Mouse (Mus musculus) intestine, embryonic 16.5 days (tissue): ENCODE measurements around the gene Ank2. TPM values are rescaled to one million over a fixed set of nuclear protein-coding genes. Genes with fewer than 3 reads are reported as not detected.
A peak's percentile ranks its signal among the peaks of the same experiment; 100 is the strongest.

Experiments used
- ATAC-seq: fragments of 200-750 bp; cut with Nextera tagmentation; 2 replicates; pipeline ENCODE4 v1.8.0; 2017; ENCODE audit warnings: moderate TSS enrichment, moderate library complexity
- H3K27ac ChIP-seq: fragments of 300-500 bp; sonication (generic); 2 replicates; pipeline ENCODE4 v1.5.1; 2014; ENCODE audit warnings: mild to moderate bottlenecking, low read length
- H3K27me3 ChIP-seq: fragments of 300-500 bp; sonication (generic); replicated peaks from 2 replicates; pipeline ENCODE4 v1.6.1; 2014; ENCODE audit warnings: low read length, control low read depth, mixed read lengths; ENCODE audit not compliant: control insufficient read depth, insufficient read depth
- H3K36me3 ChIP-seq: fragments of 300-500 bp; sonication (generic); 2 replicates; pipeline ENCODE4 v1.6.1; 2014; ENCODE audit warnings: low read length, control low read depth; ENCODE audit not compliant: control insufficient read depth, insufficient read depth
- H3K4me1 ChIP-seq: fragments of 300-500 bp; sonication (generic); 2 replicates; pipeline ENCODE4 v1.6.1; 2014; ENCODE audit warnings: low read length, control low read depth, mixed read lengths; ENCODE audit not compliant: control insufficient read depth, insufficient read depth
- H3K4me2 ChIP-seq: fragments of 300-500 bp; sonication (generic); 2 replicates; pipeline ENCODE4 v1.6.1; 2014; ENCODE audit warnings: low read depth, low read length, control low read depth
- H3K4me3 ChIP-seq: fragments of 300-500 bp; sonication (generic); 2 replicates; pipeline ENCODE4 v1.5.1; 2014; ENCODE audit warnings: mild to moderate bottlenecking, low read length
- H3K9ac ChIP-seq: fragments of 300-500 bp; sonication (generic); 2 replicates; pipeline ENCODE4 v1.6.1; 2014; ENCODE audit warnings: low read depth, low read length
- H3K9me3 ChIP-seq: fragments of 300-500 bp; sonication (generic); 2 replicates; pipeline ENCODE4 v1.6.1; 2016; ENCODE audit warnings: low read length, control low read depth; ENCODE audit not compliant: control insufficient read depth
- WGBS: fragments of 180-500 bp; shearing (Covaris S2); extraction: QIAGEN DNeasy Blood & Tissue Kit; methylation state at CpG from one replicate; pipeline ENCODE4 v1.1.7; 2014; 5-methylcytosine and 5-hydroxymethylcytosine counted together
- polyA plus RNA-seq: library from polyadenylated mRNA; unstranded; fragments of >200 nt; fragmentation: Nextera tagmentation; extraction: Ambion mirVana; gene quantifications from 2 replicates; pipeline ENCODE4 v1.2.1, GENCODE M21; 2015

Ank2 gene
- polyA plus RNA-seq, 1 experiment from 2014 or later: 15.8 TPM

- ATAC-seq: peak; percentile 97
- H3K4me2 ChIP-seq: peak overlapping the region; percentile 70
- H3K4me1 ChIP-seq: peaks cover 10% of the 10 kb centered on the region
- H3K27ac ChIP-seq: no peak overlapping the region
- peak overlapping the region; percentile 34 for H3K4me3 ChIP-seq
- H3K9me3 ChIP-seq: no peaks in the 10 kb centered on the region
- peak overlapping the region; percentile 25; the same call in 1 of the 2 replicates for H3K9ac ChIP-seq
- no peaks in the 10 kb centered on the region for H3K36me3 ChIP-seq
- 4% methylated on average over 26 of the region's 26 CpGs for WGBS
- no peaks in the 10 kb centered on the region for H3K27me3 ChIP-seq
Measured at GRCm38 (mm10) chr3:127225799-127226730, 273.1 kb downstream of the Ank2 start.

- ATAC-seq: peak; percentile 27
Measured at GRCm38 (mm10) chr3:127225167-127225798, 273.9 kb downstream of the Ank2 start.

GRCm38 (mm10) chr3:127224315-127225166 is 274.6 kb downstream of the Ank2 start:
- Histone ChIP-seq H3K4me1 (peaks cover 10% of the 10 kb centered on the region), H3K27me3 (no peaks in the 10 kb centered on the region), H3K9ac (no peak overlapping the region), H3K27ac (no peak overlapping the region), H3K36me3 (no peaks in the 10 kb centered on the region), H3K4me2 (no peak overlapping the region), H3K9me3 (no peaks in the 10 kb centered on the region), H3K4me3 (no peak overlapping the region)
- WGBS: 61% methylated on average over 13 of the region's 13 CpGs
- ATAC-seq: no peak

More at GRCm38 (mm10) chr3:127225167-127225798, 273.9 kb downstream of the Ank2 start:
- peak overlapping the region; percentile 34 for H3K4me3 ChIP-seq
- no peaks in the 10 kb centered on the region for H3K36me3 ChIP-seq
- 12% methylated on average over 16 of the region's 16 CpGs for WGBS
- peak overlapping the region; percentile 70 for H3K4me2 ChIP-seq
- no peaks in the 10 kb centered on the region for H3K9me3 ChIP-seq
- no peaks in the 10 kb centered on the region for H3K27me3 ChIP-seq
- peak overlapping the region; percentile 25; the same call in 1 of the 2 replicates for H3K9ac ChIP-seq
- peaks cover 10% of the 10 kb centered on the region for H3K4me1 ChIP-seq
- no peak overlapping the region for H3K27ac ChIP-seq

- WGBS: 90% methylated on average over 2 of the region's 2 CpGs
- H3K27me3 ChIP-seq: no peaks in the 10 kb centered on the region
- no peak overlapping the region for H3K4me3 ChIP-seq
- H3K36me3 ChIP-seq: no peaks in the 10 kb centered on the region
- ATAC-seq: no peak
- no peaks in the 10 kb centered on the region for H3K9me3 ChIP-seq
- H3K4me2 ChIP-seq: no peak overlapping the region
- no peak overlapping the region for H3K27ac ChIP-seq
- H3K4me1 ChIP-seq: peaks cover 10% of the 10 kb centered on the region
- no peak overlapping the region for H3K9ac ChIP-seq
Measured at GRCm38 (mm10) chr3:127222086-127222485, 277.1 kb downstream of the Ank2 start.

DNA sequence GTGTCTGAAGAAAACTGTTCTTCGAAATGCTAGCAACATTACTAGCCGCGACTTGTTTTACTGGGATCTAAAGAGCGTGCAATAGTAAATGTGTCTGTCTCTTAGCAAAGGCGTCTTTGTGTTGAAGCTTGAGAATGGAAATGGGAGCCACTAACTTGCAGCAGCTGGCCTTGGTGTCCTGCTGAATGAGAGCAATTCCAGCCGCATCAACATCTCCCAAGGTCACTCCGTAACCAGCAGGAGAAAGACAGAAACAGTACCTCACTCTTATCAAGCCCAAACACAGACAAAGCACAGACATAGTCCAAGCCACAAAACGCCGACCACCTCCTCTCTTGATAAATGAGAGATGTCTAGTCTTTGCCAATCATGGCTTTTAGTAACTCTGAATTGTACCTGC is 278.3 kb downstream of the Ank2 start:
- Histone ChIP-seq H3K36me3 (no peaks in the 10 kb centered on the region), H3K27me3 (no peaks in the 10 kb centered on the region), H3K9me3 (no peaks in the 10 kb centered on the region), H3K4me1 (peaks cover 5% of the 10 kb centered on the region), H3K27ac (no peak overlapping the region), H3K9ac (no peak overlapping the region), H3K4me3 (no peak overlapping the region), H3K4me2 (no peak overlapping the region)
- no peak for ATAC-seq
- 85% methylated on average over 9 of the region's 9 CpGs for WGBS

DNA sequence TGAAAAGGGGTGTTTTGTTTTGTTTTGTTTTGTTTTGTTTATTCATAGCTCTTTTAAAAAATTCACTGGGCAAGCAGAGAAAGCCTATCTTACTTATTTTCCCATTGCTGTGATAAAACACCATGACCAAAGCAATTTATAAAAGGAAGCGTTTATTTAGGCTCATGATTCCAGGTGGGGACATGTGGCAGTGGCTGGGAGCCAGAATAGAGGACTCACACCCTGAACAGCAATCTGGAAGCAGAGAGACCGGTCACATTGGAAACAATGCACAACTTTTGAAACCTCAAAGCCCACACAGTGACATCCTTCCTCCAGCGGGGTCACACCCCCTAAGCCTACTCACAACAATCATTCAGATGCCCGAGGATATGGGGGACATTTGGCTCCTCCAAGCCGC is 285.6 kb downstream of the Ank2 start:
- Histone ChIP-seq H3K27me3 (no peaks in the 10 kb centered on the region), H3K9me3 (no peaks in the 10 kb centered on the region), H3K9ac (no peak overlapping the region), H3K4me3 (no peak overlapping the region), H3K27ac (no peak overlapping the region), H3K4me1 (no peaks in the 10 kb centered on the region), H3K4me2 (no peak overlapping the region), H3K36me3 (no peaks in the 10 kb centered on the region)
- 61% methylated on average over 5 of the region's 5 CpGs for WGBS
- no peak for ATAC-seq

DNA sequence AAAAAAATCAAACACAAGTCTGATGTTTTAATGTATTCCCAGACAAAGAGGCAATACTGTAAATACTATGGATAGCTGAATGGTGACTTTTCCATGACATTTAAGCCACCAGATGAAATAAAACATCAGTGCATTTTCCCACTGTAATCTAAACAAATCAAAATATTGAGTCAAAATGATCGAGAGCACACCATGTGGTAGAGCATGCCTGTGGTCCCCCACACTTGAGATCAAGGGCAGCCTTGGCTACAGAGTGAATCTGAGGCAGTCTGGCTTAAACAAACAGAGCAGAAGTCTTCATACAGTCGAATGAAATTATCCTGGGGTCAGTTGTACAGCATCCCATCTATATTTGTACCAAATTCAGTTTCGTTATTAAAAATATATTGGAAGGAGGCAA is 288.0 kb downstream of the Ank2 start:
- H3K4me2 ChIP-seq: no peak overlapping the region
- H3K27me3 ChIP-seq: no peaks in the 10 kb centered on the region
- no peaks in the 10 kb centered on the region for H3K9me3 ChIP-seq
- WGBS: 55% methylated on average over 3 of the region's 3 CpGs
- H3K9ac ChIP-seq: no peak overlapping the region
- H3K4me3 ChIP-seq: no peak overlapping the region
- H3K4me1 ChIP-seq: no peaks in the 10 kb centered on the region
- no peak overlapping the region for H3K27ac ChIP-seq
- ATAC-seq: no peak
- H3K36me3 ChIP-seq: no peaks in the 10 kb centered on the region

DNA sequence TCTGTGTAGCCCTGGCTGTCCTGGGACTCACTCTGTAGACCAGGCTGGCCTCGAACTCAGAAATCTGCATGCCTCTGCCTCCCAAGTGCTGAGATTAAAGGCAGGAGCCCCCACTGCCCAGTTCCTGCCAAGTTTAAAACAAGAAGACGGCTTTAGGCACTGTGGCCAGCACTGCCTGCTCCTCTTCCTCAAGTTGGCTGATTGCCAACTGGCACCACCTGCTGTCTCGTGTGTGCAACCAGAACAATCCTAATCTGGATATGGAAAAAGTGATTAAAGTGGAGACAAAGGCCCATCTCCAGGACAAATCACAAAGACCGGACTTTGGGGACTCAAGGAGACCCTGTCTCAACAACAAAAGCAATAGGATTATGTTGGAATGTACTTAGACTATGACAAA is 288.6 kb downstream of the Ank2 start:
- WGBS: 34% methylated on average over 4 of the region's 4 CpGs
- no peaks in the 10 kb centered on the region for H3K36me3 ChIP-seq
- no peak overlapping the region for H3K27ac ChIP-seq

DNA sequence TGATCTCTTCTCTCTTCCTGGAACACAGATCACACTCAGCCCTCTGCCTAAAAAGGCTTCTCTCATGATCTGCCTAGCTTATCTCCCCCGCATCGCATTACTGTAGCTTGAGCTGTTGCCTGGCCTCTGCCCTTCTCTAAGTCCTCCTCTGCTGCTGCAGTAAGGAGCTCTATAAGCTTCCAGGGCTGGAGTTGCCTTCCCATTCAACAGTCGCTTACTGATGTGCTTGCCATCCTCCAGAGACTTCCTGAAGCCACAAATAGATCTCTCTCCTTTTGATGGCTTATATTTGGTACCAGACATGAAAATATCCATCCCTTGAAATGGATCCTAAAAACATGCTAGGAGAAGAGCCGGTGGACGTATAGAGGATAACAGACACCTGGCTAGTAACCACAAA is 290.3 kb downstream of the Ank2 start:
- no peaks in the 10 kb centered on the region for H3K9me3 ChIP-seq
- H3K9ac ChIP-seq: no peak overlapping the region
- H3K27me3 ChIP-seq: no peaks in the 10 kb centered on the region
- no peak overlapping the region for H3K4me2 ChIP-seq
- no peaks in the 10 kb centered on the region for H3K36me3 ChIP-seq
- WGBS: 83% methylated on average over 5 of the region's 5 CpGs
- H3K4me3 ChIP-seq: no peak overlapping the region
- H3K27ac ChIP-seq: no peak overlapping the region
- H3K4me1 ChIP-seq: no peaks in the 10 kb centered on the region
- ATAC-seq: no peak

More for the DNA sequence above, 288.6 kb downstream of the Ank2 start:
- Histone ChIP-seq H3K9me3 (no peaks in the 10 kb centered on the region), H3K4me1 (no peaks in the 10 kb centered on the region), H3K4me3 (no peak overlapping the region), H3K27me3 (no peaks in the 10 kb centered on the region), H3K9ac (no peak overlapping the region), H3K4me2 (no peak overlapping the region)
- ATAC-seq: no peak
